Mouse (Mus musculus) small intestine, adult 2 months (tissue): Measurements from ENCODE around the gene Gpc2. TPM values are rescaled to one million over a fixed set of nuclear protein-coding genes. Genes with fewer than 3 reads are reported as not detected.

Source experiments
- H3K27ac ChIP-seq: fragments of 200-500 bp; 2 replicates; pipeline ENCODE4 v1.5.1; 2012; ENCODE audit warnings: low read depth, low read length, control low read depth, inconsistent platforms; ENCODE audit not compliant: insufficient read depth
- H3K27me3 ChIP-seq: fragments of 200-500 bp; 2 replicates; pipeline ENCODE4 v1.6.1; 2012; ENCODE audit warnings: mild to moderate bottlenecking, moderate library complexity, low read length, inconsistent platforms; ENCODE audit not compliant: control insufficient read depth, insufficient read depth
- H3K36me3 ChIP-seq: fragments of 200-500 bp; 2 replicates; pipeline ENCODE4 v1.6.1; 2012; ENCODE audit warnings: mild to moderate bottlenecking, low read length, control low read depth, inconsistent platforms; ENCODE audit not compliant: control insufficient read depth, insufficient read depth
- H3K4me1 ChIP-seq: fragments of 200-500 bp; 2 replicates; pipeline ENCODE4 v1.6.1; 2012; ENCODE audit warnings: low read length, inconsistent platforms, mixed read lengths; ENCODE audit not compliant: control insufficient read depth, insufficient read depth, insufficient read length
- H3K4me3 ChIP-seq: fragments of 200-500 bp; 2 replicates; pipeline ENCODE4 v1.5.1; 2012; ENCODE audit warnings: low read depth, mild to moderate bottlenecking, control low read depth, inconsistent platforms, low read length, moderate library complexity
- CTCF ChIP-seq: fragments of 200-500 bp; IDR thresholded peaks from 2 replicates; pipeline ENCODE4 v1.5.1; 2012; ENCODE audit warnings: low read depth, mild to moderate bottlenecking, control low read depth, inconsistent platforms, low read length, moderate library complexity, mixed read lengths; ENCODE audit not compliant: insufficient replicate concordance, insufficient read length; ENCODE audit errors: extremely low read depth
- POLR2A ChIP-seq: fragments of 200-500 bp; IDR thresholded peaks from 2 replicates; pipeline ENCODE4 v1.6.1; 2012; ENCODE audit warnings: low read depth, mild to moderate bottlenecking, control low read depth, inconsistent platforms, low read length, moderate library complexity
- WGBS: fragments of 180-500 bp; shearing (Covaris S2); methylation state at CpG from one replicate; pipeline ENCODE4 v1.1.7; 2018; 5-methylcytosine and 5-hydroxymethylcytosine counted together
- polyA plus RNA-seq: library from polyadenylated mRNA; depleted of rRNA; stranded (reverse); fragments of >200 nt; gene quantifications from 2 replicates; pipeline ENCODE4 v1.2.3, GENCODE M21; 2012; rRNA removed

Gpc2 gene
- polyA plus RNA-seq, 1 experiment: 1.1 TPM

DNA sequence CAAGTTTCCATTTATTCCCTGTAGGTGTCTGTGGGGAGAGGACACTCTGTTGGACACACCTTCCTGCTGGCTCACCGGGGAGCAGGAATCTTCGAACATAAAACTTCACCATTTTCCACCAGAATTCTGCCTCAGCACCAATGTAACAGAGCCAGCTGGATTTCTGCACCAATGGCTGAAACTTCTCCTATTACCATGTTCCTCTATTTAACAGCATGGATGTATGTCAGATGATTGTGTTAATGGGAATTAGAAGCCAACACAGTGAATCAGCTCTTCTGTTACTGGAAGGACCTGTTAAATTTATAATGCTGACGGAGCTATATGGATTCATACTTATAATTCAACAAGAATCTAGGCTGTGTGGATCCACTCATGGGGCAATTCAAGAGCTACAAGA is 50.3 kb downstream of the Gpc2 start:
- no peak overlapping the region for H3K27ac ChIP-seq
- H3K4me1 ChIP-seq: no peaks in the 10 kb centered on the region
- H3K4me3 ChIP-seq: no peak overlapping the region
- WGBS: 81% methylated on average over 3 of the region's 3 CpGs
- no peaks in the 10 kb centered on the region for H3K27me3 ChIP-seq
- H3K36me3 ChIP-seq: no peaks in the 10 kb centered on the region
- TF ChIP-seq CTCF (no peak), POLR2A (no peak)

DNA sequence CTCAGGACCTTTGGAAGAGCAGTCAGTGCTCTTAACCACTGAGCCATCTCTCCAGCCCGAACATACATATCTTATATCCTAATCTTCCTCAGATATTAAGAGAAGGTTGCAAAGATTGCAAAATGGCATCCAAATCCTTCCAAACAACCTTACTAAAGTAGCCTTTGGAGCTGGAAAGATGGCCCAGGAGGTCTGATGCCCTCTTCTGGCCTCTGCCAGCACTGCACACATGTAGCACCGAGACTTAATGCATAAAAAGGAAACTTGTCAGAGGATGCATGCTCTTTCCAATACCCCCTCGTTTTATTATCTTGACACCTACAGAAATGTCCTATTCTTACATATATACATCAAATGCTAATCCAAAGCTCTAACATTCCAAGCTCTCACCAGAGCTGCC is 51.8 kb downstream of the Gpc2 start:
- Histone ChIP-seq H3K27ac (no peak overlapping the region), H3K4me1 (no peaks in the 10 kb centered on the region), H3K36me3 (no peaks in the 10 kb centered on the region), H3K27me3 (no peaks in the 10 kb centered on the region), H3K4me3 (no peak overlapping the region)
- TF ChIP-seq CTCF (peak; percentile 44; the same call in 1 of the 2 replicates), POLR2A (no peak)
- WGBS: 47% methylated on average over 3 of the region's 3 CpGs

DNA sequence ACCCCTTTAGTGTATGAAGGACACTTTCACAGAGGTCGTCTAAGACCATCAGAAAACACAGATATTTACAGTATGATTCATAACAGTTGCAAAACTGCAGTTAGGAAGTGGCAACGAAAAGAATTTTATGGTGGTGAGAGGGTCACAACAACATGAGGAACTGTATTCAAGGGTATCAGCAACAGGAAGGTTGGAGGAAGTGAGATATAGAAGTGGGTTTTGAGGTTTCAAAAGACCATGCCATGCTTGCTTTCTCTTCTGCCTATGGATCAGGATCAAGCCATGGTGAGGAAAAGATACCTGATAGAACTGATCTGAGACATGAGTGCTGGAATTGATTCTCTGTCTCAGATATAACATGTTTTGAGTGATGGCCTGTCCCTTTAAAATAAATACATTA is 52.4 kb downstream of the Gpc2 start:
- Histone ChIP-seq H3K4me3 (no peak overlapping the region), H3K27ac (no peak overlapping the region), H3K27me3 (no peaks in the 10 kb centered on the region), H3K36me3 (no peaks in the 10 kb centered on the region), H3K4me1 (no peaks in the 10 kb centered on the region)
- WGBS: 47% methylated on average over 2 of the region's 2 CpGs
- no peak for TF ChIP-seq CTCF
- no peak for TF ChIP-seq POLR2A

DNA sequence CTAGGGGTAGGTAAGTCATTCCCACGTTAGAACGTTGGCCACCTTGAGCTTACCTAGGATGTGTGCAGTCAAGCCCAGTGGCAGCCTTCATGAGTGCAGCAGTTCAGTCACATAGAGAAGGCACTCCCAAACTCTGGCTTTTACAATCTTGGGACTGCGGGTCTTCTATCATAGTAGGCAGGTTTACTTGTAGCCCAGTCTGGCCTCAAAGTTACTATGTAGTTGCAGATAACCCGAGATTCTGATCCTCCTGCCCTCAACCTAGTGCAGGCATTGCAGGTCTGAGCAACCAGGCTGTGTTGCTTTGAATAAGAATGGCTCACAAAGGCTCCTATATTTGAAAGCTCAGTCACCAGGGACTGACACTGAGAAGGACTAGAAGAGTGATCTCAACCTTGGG is 53.3 kb downstream of the Gpc2 start:
- Histone ChIP-seq H3K4me3 (no peak overlapping the region), H3K36me3 (no peaks in the 10 kb centered on the region), H3K27me3 (no peaks in the 10 kb centered on the region), H3K4me1 (no peaks in the 10 kb centered on the region), H3K27ac (no peak overlapping the region)
- TF ChIP-seq CTCF: no peak
- TF ChIP-seq POLR2A: no peak
- 67% methylated on average over 4 of the region's 4 CpGs for WGBS

DNA sequence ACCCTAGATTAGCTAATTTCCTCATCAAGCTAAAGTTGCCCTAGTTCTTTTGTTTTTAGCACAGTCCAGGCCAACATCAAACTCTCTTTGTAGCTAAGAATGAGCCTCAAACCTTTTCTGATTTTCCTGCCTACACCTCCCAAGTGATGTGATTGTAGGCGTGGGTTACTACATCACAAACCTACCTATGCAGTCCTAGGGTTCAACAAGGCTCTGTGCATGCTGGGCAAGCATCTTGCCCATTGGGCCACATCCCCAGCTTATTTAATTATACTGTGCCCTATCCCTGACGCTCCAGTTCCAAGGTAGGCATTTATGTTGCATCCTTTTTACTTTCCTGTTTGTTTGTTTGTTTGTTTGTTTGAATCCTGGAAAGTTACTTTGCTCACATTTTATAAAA is 54.1 kb downstream of the Gpc2 start, which contains the start of gene Nxpe5:
Nxpe5 (plus strand) TSS at position 199 of the 400 bp plus-strand sequence.
- H3K27ac ChIP-seq: no peak within 1 kb of the TSS
- H3K4me3 ChIP-seq: no peak within 1 kb of the TSS
- H3K4me1 ChIP-seq: no peaks in the 10 kb centered on the region
- TF ChIP-seq CTCF (no peak), POLR2A (no peak)
- 48% methylated on average over 2 of the region's 2 CpGs for WGBS
- no peaks in the 10 kb centered on the region for H3K27me3 ChIP-seq
- no peaks in the 10 kb centered on the region for H3K36me3 ChIP-seq

Other genes starting within 250 kb of the Gpc2 start
- gene Smok3c, start 226.8 kb downstream of the Gpc2 start, polyA plus RNA-seq: not detected in 2 replicates
- gene Zkscan1, start 194.9 kb downstream of the Gpc2 start, polyA plus RNA-seq: 0.63 and 1.4 TPM in 2 replicates
- gene Zscan21, start 163.1 kb downstream of the Gpc2 start, polyA plus RNA-seq: 2.5 and 3.2 TPM in 2 replicates
- gene Zfp113, start 124.3 kb downstream of the Gpc2 start, polyA plus RNA-seq: 0.28 and 0.81 TPM in 2 replicates
- 32.7 and 61.2 TPM in 2 replicates for gene Cops6, start 118.9 kb downstream of the Gpc2 start, polyA plus RNA-seq
- gene Ap4m1, start 108.0 kb downstream of the Gpc2 start, polyA plus RNA-seq: 11.0 and 18.3 TPM in 2 replicates
- 10.8 and 25.2 TPM in 2 replicates for gene Mcm7, start 107.6 kb downstream of the Gpc2 start, polyA plus RNA-seq
- 25.5 and 46.4 TPM in 2 replicates for gene Taf6, start 92.6 kb downstream of the Gpc2 start, polyA plus RNA-seq
- 0.39 and 1.5 TPM in 2 replicates for gene Cnpy4, start 92.5 kb downstream of the Gpc2 start, polyA plus RNA-seq
- 2.4 and 3.0 TPM in 2 replicates for gene Mblac1, start 85.7 kb downstream of the Gpc2 start, polyA plus RNA-seq
- gene Nxpe5, start 54.1 kb downstream of the Gpc2 start, polyA plus RNA-seq: 0.61 and 0.70 TPM in 2 replicates
- 87.3 and 168 TPM in 2 replicates for gene Lamtor4, start 24.5 kb downstream of the Gpc2 start, polyA plus RNA-seq
- 34.7 and 56.7 TPM in 2 replicates for gene BC037034, start 16.0 kb downstream of the Gpc2 start, polyA plus RNA-seq
- gene Gal3st4, start 7.2 kb downstream of the Gpc2 start, polyA plus RNA-seq: 0.15 and 0.28 TPM in 2 replicates
- gene Gm43720, start within 50 bp of the Gpc2 start, polyA plus RNA-seq: not detected in 2 replicates
- 0.33 and 0.46 TPM in 2 replicates for gene Stag3, start 235 bp upstream of the Gpc2 start, polyA plus RNA-seq
- gene Pvrig, start 62.0 kb upstream of the Gpc2 start, polyA plus RNA-seq: 1.2 and 1.4 TPM in 2 replicates
- gene Zfp157, start 161.5 kb upstream of the Gpc2 start, polyA plus RNA-seq: 1.2 and 1.8 TPM in 2 replicates